Comparison of ENCODE assay signal across 1 mouse cellular context in the genomic region with DNA sequence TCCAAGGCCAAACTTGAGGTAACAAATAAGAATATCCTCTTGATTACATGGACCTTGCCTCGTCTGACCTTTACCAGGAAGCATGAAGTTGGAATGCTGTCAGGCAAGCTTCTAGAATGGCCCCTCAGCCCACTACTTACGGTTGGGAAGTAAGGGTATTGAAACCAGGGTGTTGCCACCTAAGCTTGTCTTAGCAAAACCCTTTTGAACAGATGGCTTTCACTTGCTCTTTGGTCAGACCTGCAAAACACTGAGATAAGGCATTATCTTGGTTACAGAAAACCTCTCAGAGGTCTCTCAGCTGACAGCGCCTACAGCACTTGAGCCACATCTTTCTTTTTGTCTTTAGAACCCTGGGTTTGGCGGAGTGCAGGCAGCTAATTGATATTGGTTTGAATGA.
TF ChIP-seq lines count a peak whose summit lies in the region.

No protein-coding gene starts in this region.

TF ChIP-seq in MEL, 35 proteins besides CTCF, POLR2A, EP300 and RAD21 (continued from another document):
- TF ChIP-seq MYB (IDR thresholded peaks at IDR 0.05; ENCODE audit: low read depth, low read length) = no peak
- no peak for TF ChIP-seq MYC (IDR thresholded peaks at IDR 0.05; ENCODE audit: low read depth, low read length)
- TF ChIP-seq MAFK (IDR thresholded peaks at IDR 0.05; ENCODE audit: borderline replicate concordance, low read depth, low read length) = 0 out of 2 replicates have a peak, but pooled peaks have one; percentile 49
- 0 out of 2 replicates have a peak, but pooled peaks have one; percentile 28 for TF ChIP-seq TAL1 (IDR thresholded peaks at IDR 0.05; ENCODE audit: low read length)
- TF ChIP-seq BHLHE40 (IDR thresholded peaks at IDR 0.05; ENCODE audit: borderline replicate concordance, low read depth, low read length) = peak; percentile 69; the same call in 1 of the 2 replicates
- peak; percentile 98 for TF ChIP-seq ETS1 (IDR thresholded peaks at IDR 0.05; ENCODE audit: low read depth, low read length)
- no peak for TF ChIP-seq ZMIZ1 (IDR thresholded peaks at IDR 0.05; ENCODE audit: low read depth, low read length)
- no peak for TF ChIP-seq HCFC1 (IDR thresholded peaks at IDR 0.05; ENCODE audit: low read depth, low read length)
- TF ChIP-seq POLR2AphosphoS5 (IDR thresholded peaks at IDR 0.05; ENCODE audit: borderline replicate concordance, low read depth, low read length) = no peak
- peak; percentile 81 for TF ChIP-seq SIN3A (IDR thresholded peaks at IDR 0.05; ENCODE audit: low read length)
- TF ChIP-seq CHD1 (IDR thresholded peaks at IDR 0.05; ENCODE audit: low read depth, low read length) = no peak
